ENCODE assay signal across 8 mouse cellular contexts in the genomic region with DNA sequence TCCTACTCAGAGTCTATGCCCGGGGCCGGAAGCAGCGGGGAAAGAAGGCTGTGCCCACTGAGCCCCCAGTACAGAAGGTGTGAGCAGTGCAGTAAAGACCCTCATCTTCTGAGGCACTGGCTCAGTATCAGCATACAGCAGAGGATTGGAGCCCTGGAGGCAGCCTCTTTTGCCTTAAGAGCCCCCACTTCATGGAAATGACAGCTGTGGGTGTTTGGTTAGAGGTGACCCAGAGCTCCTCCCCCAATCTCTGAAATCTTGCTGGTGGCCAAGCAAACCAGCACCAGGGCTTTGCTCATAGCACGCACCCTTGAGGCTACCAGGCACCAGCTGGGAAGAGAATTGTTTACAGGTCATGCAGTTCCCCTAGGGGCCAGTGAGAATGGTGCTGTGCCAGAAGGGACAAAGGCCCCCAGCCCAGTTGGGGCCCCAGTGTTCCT. TPM values are rescaled to one million over a fixed set of nuclear protein-coding genes. Genes with fewer than 3 reads are reported as not detected.
DNase-seq lines count a peak whose midpoint lies in the region; ATAC-seq and TF ChIP-seq lines count a peak whose summit lies in the region.

No protein-coding gene starts in this region.

- H3K4me3 ChIP-seq in kidney, adult 2 months (ENCODE audit: insufficient read depth, low read depth, low read length), result no peak overlapping the region
- H3K4me3 ChIP-seq in embryonic facial prominence, embryonic 10.5 days, result peak overlapping the region; percentile 30
- H3K4me3 ChIP-seq in liver, embryonic 12.5 days, result no peak overlapping the region

- no peak overlapping the region for H3K4me2 ChIP-seq in liver, embryonic 12.5 days

- peaks cover 7% of the 10 kb centered on the region; the same call in 1 of the 2 replicates for H3K4me1 ChIP-seq in kidney, adult 2 months (ENCODE audit: control insufficient read depth, insufficient read depth, low read length)
- peaks cover 60% of the 10 kb centered on the region for H3K4me1 ChIP-seq in embryonic facial prominence, embryonic 10.5 days
- peaks cover 76% of the 10 kb centered on the region for H3K4me1 ChIP-seq in liver, embryonic 12.5 days

- 0 out of 2 replicates have a peak overlapping the region, but pooled peaks have one; percentile 17 for H3K27ac ChIP-seq in kidney, adult 2 months (ENCODE audit: insufficient read depth, low read depth, low read length)
- no peak overlapping the region for H3K27ac ChIP-seq in embryonic facial prominence, embryonic 10.5 days (replicated peaks)
- H3K27ac ChIP-seq in liver, embryonic 12.5 days, result peak overlapping the region; percentile 8; the same call in 1 of the 2 replicates

- peak; percentile 3 for TF ChIP-seq POLR2A in kidney, adult 2 months (IDR thresholded peaks at IDR 0.05; ENCODE audit: low read depth, low read length)

- DNase-seq in adrenal gland, adult (ENCODE audit: inconsistent age in 2 of 2, low spot score in 1 of 2), result peak; percentile 14 to 67
- no peak for DNase-seq in adrenal gland, postnatal 4 days (ENCODE audit: low spot score in 2 of 2)
- DNase-seq in kidney, adult 2 months, result no peak
- DNase-seq in kidney, postnatal 4 days, result no peak
- no peak for DNase-seq in embryonic facial prominence, embryonic 10.5 days (ENCODE audit: low spot score)
- no peak for DNase-seq in layer of hippocampus, postnatal 14 days (ENCODE audit: low spot score in 2 of 2)
- DNase-seq in frontal cortex, postnatal 10 days (ENCODE audit: low spot score in 2 of 2), result no peak

- no peak for TF ChIP-seq CTCF in kidney, adult 2 months (conservative IDR thresholded peaks at IDR 0.05; ENCODE audit: insufficient read depth, insufficient read length, low read depth, low read length)

- peak; percentile 29 for ATAC-seq in liver, embryonic 12.5 days

- WGBS in kidney, adult 2 months, result 42% methylated on average over 4 of the region's 4 CpGs
- WGBS in embryonic facial prominence, embryonic 10.5 days, result 32% methylated on average over 4 of the region's 4 CpGs
- WGBS in liver, embryonic 12.5 days (ENCODE audit: insufficient replicate concordance), result 18% methylated on average over 4 of the region's 4 CpGs

- H3K27me3 ChIP-seq in kidney, adult 2 months (replicated peaks; ENCODE audit: control insufficient read depth, insufficient read depth, low read length), result no peaks in the 10 kb centered on the region
- H3K27me3 ChIP-seq in embryonic facial prominence, embryonic 10.5 days (replicated peaks; ENCODE audit: low read depth, poor library complexity, severe bottlenecking), result no peaks in the 10 kb centered on the region
- H3K27me3 ChIP-seq in liver, embryonic 12.5 days (replicated peaks), result no peaks in the 10 kb centered on the region

- H3K9ac ChIP-seq in liver, embryonic 12.5 days, result no peak overlapping the region

- peaks cover 37% of the 10 kb centered on the region for H3K36me3 ChIP-seq in kidney, adult 2 months (ENCODE audit: control insufficient read depth, insufficient read depth, low read length)
- peaks cover 71% of the 10 kb centered on the region for H3K36me3 ChIP-seq in embryonic facial prominence, embryonic 10.5 days (replicated peaks)
- H3K36me3 ChIP-seq in liver, embryonic 12.5 days, result peaks cover 72% of the 10 kb centered on the region

- no peaks in the 10 kb centered on the region for H3K9me3 ChIP-seq in embryonic facial prominence, embryonic 10.5 days
- H3K9me3 ChIP-seq in liver, embryonic 12.5 days (replicated peaks), result no peaks in the 10 kb centered on the region

RNA-seq across cellular contexts. Expression of a gene that starts 3.5 kb away (rescaled TPM):
- 10 to 100 TPM; 69.2 to 71.8 TPM for total RNA-seq in adrenal gland, postnatal 4 days (2021)
- 75.5 and 96.1 TPM in 2 replicates for polyA plus RNA-seq in kidney, adult 2 months (2012; rRNA removed)
- 95.8 and 101 TPM in 2 replicates for polyA plus RNA-seq in embryonic facial prominence, embryonic 10.5 days (2016; fragmentation: Nextera tagmentation; extraction: Ambion mirVana)
- 69.1 and 72.5 TPM in 2 replicates for polyA plus RNA-seq in liver, embryonic 12.5 days (2016; fragmentation: Nextera tagmentation; extraction: Ambion mirVana)
- total RNA-seq in layer of hippocampus, postnatal 14 days (2021), result 10 to 100 TPM; 47.3 to 52.8 TPM

RNA-seq across cellular contexts. Expression of a gene that starts 5.9 kb away (rescaled TPM):
- total RNA-seq in adrenal gland, postnatal 4 days (2021), result 1,000 to 10,000 TPM; 1,575 to 1,663 TPM
- 369 and 408 TPM in 2 replicates for polyA plus RNA-seq in kidney, adult 2 months (2012; rRNA removed)
- 2,187 and 2,215 TPM in 2 replicates for polyA plus RNA-seq in embryonic facial prominence, embryonic 10.5 days (2016; fragmentation: Nextera tagmentation; extraction: Ambion mirVana)
- polyA plus RNA-seq in liver, embryonic 12.5 days (2016; fragmentation: Nextera tagmentation; extraction: Ambion mirVana), result 1,007 and 1,098 TPM in 2 replicates
- total RNA-seq in layer of hippocampus, postnatal 14 days (2021), result 1,000 to 10,000 TPM; 1,658 to 1,733 TPM

RNA-seq across cellular contexts. Expression of a gene that starts 11.7 kb away (rescaled TPM):
- total RNA-seq in adrenal gland, postnatal 4 days (2021), result 1 to 10 TPM; 3.0 to 4.5 TPM
- 4.3 and 5.8 TPM in 2 replicates for polyA plus RNA-seq in kidney, adult 2 months (2012; rRNA removed)
- polyA plus RNA-seq in embryonic facial prominence, embryonic 10.5 days (2016; fragmentation: Nextera tagmentation; extraction: Ambion mirVana), result 6.6 and 7.1 TPM in 2 replicates
- 2.0 TPM in 2 replicates for polyA plus RNA-seq in liver, embryonic 12.5 days (2016; fragmentation: Nextera tagmentation; extraction: Ambion mirVana)
- total RNA-seq in layer of hippocampus, postnatal 14 days (2021), result 1 to 10 TPM; 3.4 to 3.6 TPM

RNA-seq across cellular contexts. Expression of a gene that starts 17.7 kb away (rescaled TPM):
- total RNA-seq in adrenal gland, postnatal 4 days (2021), result 1 to 10 TPM; 1.7 to 3.7 TPM
- 1.9 and 2.1 TPM in 2 replicates for polyA plus RNA-seq in kidney, adult 2 months (2012; rRNA removed)
- polyA plus RNA-seq in embryonic facial prominence, embryonic 10.5 days (2016; fragmentation: Nextera tagmentation; extraction: Ambion mirVana), result 5.8 and 8.3 TPM in 2 replicates
- 0.30 and 0.31 TPM in 2 replicates for polyA plus RNA-seq in liver, embryonic 12.5 days (2016; fragmentation: Nextera tagmentation; extraction: Ambion mirVana)
- total RNA-seq in layer of hippocampus, postnatal 14 days (2021), result 100 to 1,000 TPM; 106 to 107 TPM

RNA-seq across cellular contexts. Expression of a gene that starts 32.2 kb away (rescaled TPM):
- total RNA-seq in adrenal gland, postnatal 4 days (2021), result 100 to 1,000 TPM; 138 to 145 TPM
- polyA plus RNA-seq in kidney, adult 2 months (2012; rRNA removed), result 89.5 and 90.4 TPM in 2 replicates
- polyA plus RNA-seq in embryonic facial prominence, embryonic 10.5 days (2016; fragmentation: Nextera tagmentation; extraction: Ambion mirVana), result 53.4 and 58.1 TPM in 2 replicates
- polyA plus RNA-seq in liver, embryonic 12.5 days (2016; fragmentation: Nextera tagmentation; extraction: Ambion mirVana), result 260 and 267 TPM in 2 replicates
- total RNA-seq in layer of hippocampus, postnatal 14 days (2021), result 10 to 100 TPM; 17.5 to 22.9 TPM

Comparison
In these comparisons a context has a peak if more than half of its experiments do, and no peak if none do; other contexts are left out.
1. DNase-seq: peak in adrenal gland, adult (2 of 2); none in adrenal gland, postnatal 4 days (0 of 2), kidney, adult 2 months (single experiment), kidney, postnatal 4 days (0 of 2), embryonic facial prominence, embryonic 10.5 days (single experiment), layer of hippocampus, postnatal 14 days (0 of 2) and frontal cortex, postnatal 10 days (0 of 2).